Mouse (Mus musculus) heart, embryonic 16.5 days (tissue): ENCODE measurements around the gene Anxa3. TPM values are rescaled to one million over a fixed set of nuclear protein-coding genes. Genes with fewer than 3 reads are reported as not detected.

Experiments used
- ATAC-seq: fragments of 200-750 bp; cut with Nextera tagmentation; replicated peaks from 2 replicates; pipeline ENCODE4 v1.8.0; 2017; ENCODE audit warnings: moderate number of reproducible peaks; ENCODE audit not compliant: insufficient read depth, low FRiP score; ENCODE audit errors: extremely low read depth
- H3K27ac ChIP-seq: fragments of 300-500 bp; sonication (generic); 2 replicates; pipeline ENCODE4 v1.5.1; 2014; ENCODE audit warnings: mild to moderate bottlenecking, low read length, control low read depth, moderate library complexity
- H3K27me3 ChIP-seq: fragments of 300-500 bp; sonication (generic); 2 replicates; pipeline ENCODE4 v1.6.1; 2014; ENCODE audit warnings: low read length, mixed read lengths; ENCODE audit not compliant: control insufficient read depth, insufficient read depth
- H3K36me3 ChIP-seq: fragments of 300-500 bp; sonication (generic); 2 replicates; pipeline ENCODE4 v1.6.1; 2014; ENCODE audit not compliant: control insufficient read depth, insufficient read depth
- H3K4me1 ChIP-seq: fragments of 300-500 bp; sonication (generic); 2 replicates; pipeline ENCODE4 v1.6.1; 2014; ENCODE audit warnings: low read length, mixed read lengths; ENCODE audit not compliant: control insufficient read depth, insufficient read depth
- H3K4me2 ChIP-seq: fragments of 300-500 bp; sonication (generic); 2 replicates; pipeline ENCODE4 v1.6.1; 2014; ENCODE audit warnings: low read depth, mild to moderate bottlenecking, control low read depth, low read length
- H3K4me3 ChIP-seq: fragments of 300-500 bp; sonication (generic); 2 replicates; pipeline ENCODE4 v1.5.1; 2014; ENCODE audit warnings: mild to moderate bottlenecking, control low read depth, low read length
- H3K9ac ChIP-seq: fragments of 300-500 bp; sonication (generic); 2 replicates; pipeline ENCODE4 v1.6.1; 2014; ENCODE audit warnings: low read length, control low read depth
- H3K9me3 ChIP-seq: fragments of 300-500 bp; sonication (generic); replicated peaks from 2 replicates; pipeline ENCODE4 v1.6.1; 2016; ENCODE audit warnings: low read length; ENCODE audit not compliant: control insufficient read depth
- WGBS: fragments of 180-500 bp; shearing (Covaris S2); extraction: QIAGEN DNeasy Blood & Tissue Kit; methylation state at CpG from one replicate; pipeline ENCODE4 v1.1.7; 2014; 5-methylcytosine and 5-hydroxymethylcytosine counted together
- polyA plus RNA-seq: library from polyadenylated mRNA; unstranded; fragments of >200 nt; fragmentation: Nextera tagmentation; extraction: Ambion mirVana; gene quantifications from 2 replicates; pipeline ENCODE4 v1.2.1, GENCODE M21; 2015

Gene Anxa3
- polyA plus RNA-seq, 1 experiment from 2014 or later: 54.2 TPM

DNA sequence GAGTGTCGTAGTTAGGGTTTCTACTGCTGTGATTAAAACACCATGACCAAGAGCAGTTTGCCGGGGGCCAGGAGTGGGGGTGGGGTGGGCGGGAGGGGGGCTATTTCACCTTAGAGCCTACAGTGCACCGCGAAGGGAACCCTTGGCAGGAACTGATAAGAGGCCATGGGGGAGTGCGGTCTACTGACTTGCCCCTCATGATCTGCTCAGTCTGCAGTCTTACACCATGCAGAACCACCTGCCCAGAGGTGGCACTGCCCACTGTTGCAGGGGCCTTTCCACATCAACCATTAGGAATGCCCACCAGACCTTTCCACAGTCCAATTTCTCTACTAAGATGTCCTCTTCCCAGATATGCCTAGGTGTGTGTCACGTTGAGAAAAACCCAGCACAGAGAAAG lies 92.1 kb downstream of the Anxa3 start:
- H3K27me3 ChIP-seq: no peaks in the 10 kb centered on the region
- H3K4me1 ChIP-seq: no peaks in the 10 kb centered on the region
- H3K9ac ChIP-seq: no peak overlapping the region
- no peak overlapping the region for H3K27ac ChIP-seq
- H3K4me2 ChIP-seq: no peak overlapping the region
- WGBS: 72% methylated on average over 7 of the region's 7 CpGs
- no peak for ATAC-seq
- no peaks in the 10 kb centered on the region for H3K9me3 ChIP-seq
- H3K36me3 ChIP-seq: no peaks in the 10 kb centered on the region
- H3K4me3 ChIP-seq: no peak overlapping the region

GRCm38 (mm10) chr5:96888396-96888795 lies 95.3 kb downstream of the Anxa3 start:
- Histone ChIP-seq H3K4me1 (no peaks in the 10 kb centered on the region), H3K27ac (no peak overlapping the region), H3K27me3 (no peaks in the 10 kb centered on the region), H3K4me2 (no peak overlapping the region), H3K36me3 (no peaks in the 10 kb centered on the region), H3K9me3 (no peaks in the 10 kb centered on the region), H3K9ac (no peak overlapping the region), H3K4me3 (no peak overlapping the region)
- WGBS: 84% methylated on average over 3 of the region's 3 CpGs
- ATAC-seq: no peak

DNA sequence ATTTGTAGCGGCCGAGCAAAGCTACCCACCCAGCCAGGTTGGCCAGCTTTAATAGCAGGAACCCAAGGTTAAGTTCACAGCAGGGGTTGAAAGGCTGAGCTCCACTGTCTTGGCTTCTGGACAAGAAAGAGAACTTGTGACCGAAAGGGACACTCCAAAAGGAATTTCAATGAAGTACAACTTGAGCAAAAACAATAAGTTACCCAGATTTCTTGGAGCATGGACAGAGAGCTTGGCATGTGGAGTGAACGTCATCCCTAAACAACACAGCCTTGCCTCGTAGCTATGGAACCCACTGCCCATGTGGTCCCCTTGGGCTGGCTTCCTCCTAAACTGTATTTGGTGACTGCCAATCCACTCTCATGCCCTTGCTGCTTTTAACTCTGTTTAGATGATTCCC lies 97.2 kb downstream of the Anxa3 start:
- 74% methylated on average over 5 of the region's 5 CpGs for WGBS
- Histone ChIP-seq H3K4me1 (no peaks in the 10 kb centered on the region), H3K4me3 (no peak overlapping the region), H3K27me3 (no peaks in the 10 kb centered on the region), H3K27ac (no peak overlapping the region), H3K36me3 (no peaks in the 10 kb centered on the region), H3K9me3 (no peaks in the 10 kb centered on the region), H3K4me2 (no peak overlapping the region), H3K9ac (no peak overlapping the region)
- no peak for ATAC-seq

Other genes with a start within 250 kb of the Anxa3 start
- 6.6 and 7.4 TPM in 2 replicates for gene Bmp2k, start 204.3 kb downstream of the Anxa3 start, polyA plus RNA-seq